Mouse (Mus musculus): ENCODE results near the gene St7. TPM values are rescaled to one million over a fixed set of nuclear protein-coding genes. Genes with fewer than 3 reads are reported as not detected.

St7 gene
- total RNA-seq, 2 experiments from 2014 or later: 58.9 to 68.2 TPM

DNA sequence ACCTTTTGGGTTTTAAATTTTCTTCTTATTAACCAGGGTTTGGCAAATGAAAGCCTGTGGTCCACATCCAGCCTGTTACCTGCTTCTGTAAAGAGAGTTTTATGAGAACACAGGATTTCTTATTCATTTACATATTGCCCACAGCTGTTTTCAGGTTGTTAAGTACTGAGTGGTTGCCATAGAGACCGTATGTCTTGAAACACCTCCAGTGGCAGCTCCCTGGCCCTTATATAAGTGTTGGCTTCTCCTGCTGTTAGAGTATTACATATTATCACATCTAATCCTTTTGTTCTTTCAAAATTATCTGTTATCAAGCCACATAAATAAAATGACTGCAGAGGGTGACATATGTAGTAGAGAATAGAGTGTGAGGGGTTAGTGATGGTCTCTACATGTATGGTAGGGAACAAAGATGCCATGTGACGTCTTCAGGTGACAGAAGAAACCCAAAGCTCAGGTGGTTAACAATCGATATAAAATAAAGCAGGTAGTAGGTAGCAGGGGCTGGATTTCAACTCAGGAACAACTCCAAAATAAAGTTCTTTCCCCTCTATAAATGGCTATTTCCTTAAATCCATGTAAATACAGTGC lies 183.4 kb downstream of the St7 start:
- DNase-seq: no peak
- intact Hi-C loops (cut with DNase I): no loop called here

DNA sequence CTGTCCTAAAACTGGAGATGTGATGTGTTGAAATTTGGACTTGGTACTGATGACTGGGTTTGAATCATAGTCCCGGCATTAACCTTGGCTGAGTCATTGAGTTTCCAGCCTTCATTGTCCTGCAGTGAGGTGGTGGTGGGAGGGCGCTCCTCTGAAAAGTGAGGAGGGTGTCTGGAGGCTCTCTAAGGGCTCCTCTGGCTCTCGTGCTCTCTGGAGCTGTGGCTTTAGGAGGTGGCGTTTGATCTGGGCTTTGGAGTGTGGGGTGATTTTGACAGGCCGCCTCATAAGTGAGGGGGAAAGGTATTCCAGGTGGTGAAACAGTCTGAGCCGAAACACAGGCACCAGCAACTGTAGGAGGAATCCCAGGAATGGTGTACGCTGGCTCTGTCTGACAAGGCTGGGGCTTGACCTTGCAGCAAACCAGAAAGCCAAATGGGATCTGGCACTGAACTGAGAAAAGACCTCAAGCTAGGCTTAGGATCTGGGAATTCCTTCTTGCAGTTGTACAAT lies 184.0 kb downstream of the St7 start:
- intact Hi-C loops (cut with DNase I): no loop called here
- no peak for DNase-seq

DNA sequence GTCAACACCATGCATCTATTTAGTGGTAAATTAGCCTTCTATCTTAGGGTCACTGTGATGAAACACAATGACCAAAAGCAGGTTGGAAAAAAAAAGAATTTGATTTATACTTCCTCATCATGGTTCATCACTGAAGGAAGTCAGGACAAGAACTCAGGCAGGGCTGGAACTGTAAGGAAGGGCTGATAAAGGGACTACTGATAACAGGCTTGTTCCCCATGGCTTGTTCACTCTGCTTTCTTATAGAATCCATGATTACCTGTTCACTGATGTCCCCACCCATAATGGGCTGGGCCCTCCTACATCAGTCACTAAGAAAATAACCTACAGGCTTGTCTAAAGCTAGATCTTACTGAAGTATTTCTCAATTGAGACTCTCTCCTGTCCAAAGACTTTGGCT lies 190.2 kb downstream of the St7 start:
- intact Hi-C loops (cut with DNase I): no loop called here
- no peak for DNase-seq

DNA sequence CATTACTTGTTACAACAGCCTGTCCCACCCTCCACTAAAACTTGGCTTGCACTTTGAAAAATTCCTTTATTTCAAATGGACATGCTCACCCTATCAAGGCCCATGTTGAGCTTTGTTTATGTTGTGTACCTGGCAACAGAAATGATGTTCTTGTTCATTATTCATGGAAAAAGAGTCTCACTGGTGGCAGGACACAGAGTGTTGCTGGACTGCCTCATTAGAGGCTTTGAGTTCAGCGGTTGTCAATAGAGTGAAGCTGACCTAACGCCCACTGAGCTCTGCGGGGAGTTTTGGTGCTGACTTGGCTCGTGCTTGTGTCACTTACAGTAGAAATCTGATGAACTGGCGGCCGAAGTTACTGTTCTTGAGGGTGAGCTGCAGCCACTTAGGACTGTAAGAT lies 195.0 kb downstream of the St7 start:
- no peak for DNase-seq
- intact Hi-C loops (cut with DNase I): no loop called here

DNA sequence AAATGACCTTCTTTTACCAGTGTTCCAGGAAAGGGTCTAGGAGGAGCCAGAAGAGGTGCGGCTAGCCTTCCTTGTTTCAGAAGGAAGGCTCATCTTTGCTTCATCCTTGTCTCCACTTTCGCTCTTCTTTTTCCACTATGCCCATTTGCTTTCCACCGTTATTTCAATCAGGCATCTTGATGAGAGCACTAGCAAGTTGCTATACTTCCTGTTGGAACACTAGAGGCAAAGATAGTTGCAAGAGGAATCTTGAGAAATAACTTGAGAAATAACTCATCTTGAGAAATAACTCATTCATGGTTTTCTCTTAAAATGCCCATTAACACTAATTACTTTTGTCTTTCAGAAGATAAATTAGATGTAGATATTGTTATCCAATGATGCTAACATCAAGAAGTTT lies 202.8 kb downstream of the St7 start:
- DNase-seq: no peak
- intact Hi-C loops (cut with DNase I): no loop called here

DNA sequence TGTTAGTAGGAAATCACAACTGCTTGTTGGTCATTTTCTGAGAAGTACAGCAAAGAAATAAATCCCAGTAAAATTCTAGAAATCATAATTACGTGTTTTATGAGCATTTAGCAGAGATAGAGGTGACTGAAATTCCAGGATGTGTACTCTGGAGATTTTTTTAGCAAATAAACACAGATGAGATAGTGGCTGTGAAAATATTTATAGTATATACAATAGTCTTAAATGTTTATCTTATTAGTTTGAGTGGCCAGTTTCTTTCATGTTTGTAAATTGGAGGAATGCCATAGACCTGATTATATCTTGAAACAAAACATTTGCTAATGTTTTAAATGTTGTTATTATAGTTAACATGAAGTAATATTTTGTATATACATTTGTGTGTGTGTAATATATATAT lies 205.8 kb downstream of the St7 start:
- no peak for DNase-seq
- intact Hi-C loops (cut with DNase I): no loop called here

DNA sequence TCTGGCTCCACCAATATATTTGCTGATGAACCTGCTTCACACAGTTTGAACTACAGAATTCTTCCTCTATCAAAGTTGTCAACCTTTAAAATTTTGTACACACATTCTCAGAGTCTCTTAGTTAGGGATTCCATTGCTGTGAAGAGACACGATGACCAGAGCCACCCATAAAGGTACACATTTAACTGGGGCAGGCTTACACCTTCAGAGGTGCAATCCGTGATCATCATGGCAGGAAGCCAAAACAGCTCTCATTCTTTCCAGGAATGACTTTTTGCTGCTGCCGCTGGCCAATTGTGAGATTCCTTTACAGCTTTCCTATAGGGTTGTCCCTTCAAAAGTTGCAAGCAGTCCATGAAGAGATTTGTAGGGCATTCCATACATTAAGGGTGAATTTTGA lies 210.6 kb downstream of the St7 start:
- no peak for DNase-seq
- intact Hi-C loops (cut with DNase I): no loop called here

DNA sequence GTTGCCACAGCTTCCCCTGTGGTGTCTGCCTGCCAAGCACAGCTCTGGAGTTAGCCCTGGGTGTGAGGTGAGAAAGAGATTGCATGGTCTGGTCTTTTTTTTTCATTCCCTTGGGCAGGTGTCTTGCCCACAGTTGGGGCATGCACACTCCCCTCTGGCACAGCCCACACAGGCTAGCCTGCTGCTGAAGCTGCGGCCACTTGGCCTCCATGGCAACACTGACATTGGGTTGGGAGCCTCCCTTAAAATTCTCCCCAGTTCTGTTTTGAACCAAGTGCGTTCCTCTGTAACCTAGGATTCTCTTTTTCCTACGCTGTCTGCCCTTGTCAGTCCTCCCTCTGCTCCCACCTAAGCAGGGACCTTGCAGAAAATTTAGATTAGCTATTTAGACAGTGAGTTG lies 213.0 kb downstream of the St7 start:
- intact Hi-C loops (cut with DNase I): no loop called here

DNA sequence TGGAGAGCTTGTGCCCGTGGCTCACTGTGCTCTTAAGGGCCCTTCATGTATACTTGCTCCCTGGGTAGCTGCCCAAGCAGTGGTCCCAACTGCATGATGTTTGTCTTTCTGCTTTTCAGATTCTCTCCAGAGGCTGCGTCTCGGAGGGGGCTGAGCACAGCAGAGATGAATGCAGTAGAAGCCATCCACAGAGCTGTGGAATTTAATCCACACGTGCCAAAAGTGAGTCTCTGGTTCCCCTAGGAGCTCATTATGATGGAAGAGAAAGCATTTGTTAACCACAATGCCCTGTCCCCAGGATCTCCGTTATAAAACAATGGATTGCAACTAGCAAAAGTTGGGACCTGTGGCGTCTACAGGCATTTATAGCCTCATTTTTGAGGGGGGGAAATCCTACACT lies 213.6 kb downstream of the St7 start:
- intact Hi-C loops (cut with DNase I): no loop called here
- DNase-seq: no peak

More for the DNA sequence above, 213.0 kb downstream of the St7 start:
- no peak for DNase-seq

DNA sequence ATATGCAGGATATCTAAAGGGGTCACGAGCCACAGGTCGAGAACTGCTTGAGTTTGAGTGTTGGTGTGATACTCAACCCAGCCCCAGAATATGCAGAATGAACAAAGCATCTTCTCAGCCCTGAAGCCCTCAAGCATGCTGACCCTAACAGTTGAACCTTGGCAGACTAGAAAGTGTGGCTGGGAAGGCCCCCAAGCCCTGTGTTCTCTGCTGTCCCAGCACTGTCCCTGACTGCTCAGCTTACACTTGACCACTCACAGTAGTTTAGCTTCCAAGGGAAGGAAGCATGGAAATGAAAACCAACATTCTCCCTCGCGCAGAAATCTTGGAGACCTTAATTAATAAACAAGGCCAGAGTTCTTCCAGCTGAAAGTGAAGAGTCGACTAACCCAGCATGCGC lies 219.6 kb downstream of the St7 start:
- intact Hi-C loops (cut with DNase I): no loop called here
- no peak for DNase-seq

DNA sequence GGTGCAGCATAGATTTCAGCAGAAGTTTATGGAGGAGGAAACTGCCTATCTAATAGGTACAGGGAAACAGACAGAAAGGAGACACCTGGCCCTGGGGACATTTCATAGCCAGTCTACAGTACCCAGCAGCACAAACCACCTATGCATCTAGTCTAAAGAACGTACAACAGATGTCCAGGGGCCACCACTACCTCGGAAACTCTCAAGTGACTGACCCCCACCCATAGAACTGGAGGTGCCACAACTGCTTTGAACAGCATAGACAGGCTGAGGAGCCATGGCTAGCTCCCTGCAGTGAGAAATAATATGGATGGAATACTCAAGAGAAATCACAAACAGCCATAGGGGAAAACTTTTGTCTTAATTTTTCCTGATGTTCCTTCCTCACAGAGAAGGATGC lies 220.1 kb downstream of the St7 start:
- intact Hi-C loops (cut with DNase I): no loop called here
- no peak for DNase-seq

DNA sequence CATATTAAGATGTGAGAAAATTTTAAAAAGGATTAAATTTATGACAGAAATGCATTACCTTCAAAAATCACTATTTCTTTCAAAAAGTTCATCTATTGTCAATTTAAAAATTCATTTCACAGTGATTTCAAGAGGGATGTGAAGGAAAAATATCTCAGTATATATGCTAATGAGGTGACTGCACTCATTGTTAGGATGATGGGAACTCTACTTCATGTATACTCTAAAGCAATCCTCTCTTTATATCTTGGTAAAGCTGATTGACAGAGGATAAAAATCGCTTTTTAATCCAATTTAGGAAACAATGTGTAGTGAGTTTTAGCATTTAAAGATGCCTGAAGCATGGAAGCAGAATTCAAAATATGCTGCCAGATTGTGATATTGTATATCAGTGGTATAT lies 220.6 kb downstream of the St7 start:
- intact Hi-C loops (cut with DNase I): no loop called here

DNA sequence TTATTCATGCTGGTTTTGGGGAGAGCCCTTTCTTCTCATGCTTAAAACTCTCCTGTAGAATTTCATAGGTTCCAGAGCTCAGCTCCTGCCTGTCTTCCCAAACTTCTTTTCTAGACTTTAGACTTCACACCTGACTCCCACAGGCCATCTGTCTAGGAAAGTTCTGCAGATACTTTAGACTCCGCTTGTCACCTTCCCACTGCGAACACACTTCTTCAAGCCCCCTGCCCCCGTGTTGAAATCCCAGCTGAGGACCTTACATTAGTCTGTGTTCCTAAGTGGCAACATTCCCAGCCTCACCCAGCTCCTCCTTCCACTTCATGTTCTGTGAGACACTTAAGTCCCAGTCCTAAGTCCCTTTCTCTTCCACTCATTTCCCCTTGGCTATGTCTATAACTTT lies 221.6 kb downstream of the St7 start:
- intact Hi-C loops (cut with DNase I): no loop called here
- DNase-seq: no peak

More for the DNA sequence above, 220.6 kb downstream of the St7 start:
- no peak for DNase-seq

DNA sequence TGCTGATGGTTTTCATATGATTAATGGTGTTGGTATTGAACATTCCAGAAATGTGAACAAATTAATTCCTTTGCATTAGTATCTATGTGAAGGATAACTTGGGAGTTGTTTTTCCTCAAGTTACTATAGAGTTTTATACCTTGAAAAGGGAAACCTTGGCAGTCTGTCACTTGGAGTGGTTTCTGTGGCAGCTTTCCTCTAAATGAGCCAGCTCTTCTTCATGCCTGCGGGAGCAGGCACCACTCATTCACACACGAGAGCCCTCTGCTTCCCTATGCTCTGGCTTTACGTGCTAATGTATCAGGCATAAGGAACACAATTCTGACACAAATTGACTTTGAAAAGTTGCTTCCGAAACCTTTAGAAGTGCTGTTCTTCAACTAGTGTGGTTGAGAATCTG lies 224.5 kb downstream of the St7 start:
- DNase-seq: no peak
- intact Hi-C loops (cut with DNase I): no loop called here

DNA sequence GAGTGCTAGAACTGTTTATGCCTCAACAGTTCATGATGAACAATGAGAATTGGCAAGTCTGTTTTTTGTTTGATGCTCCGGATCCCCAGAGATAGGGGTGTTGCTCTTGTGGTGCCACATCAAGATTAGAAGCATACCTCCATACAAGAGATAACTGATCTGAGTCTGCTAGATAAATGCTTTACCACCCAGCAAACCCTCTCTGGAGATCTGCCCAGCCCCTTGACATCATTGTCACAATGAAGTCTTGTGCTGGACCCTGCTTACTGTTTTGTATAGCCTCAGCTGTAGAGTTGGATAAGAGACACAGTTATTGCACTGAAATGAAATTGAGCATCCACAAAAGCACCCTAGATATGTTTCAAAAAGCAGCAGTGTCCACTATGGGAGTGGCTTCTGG lies 229.4 kb downstream of the St7 start:
- DNase-seq: no peak
- intact Hi-C loops (cut with DNase I): no loop called here

DNA sequence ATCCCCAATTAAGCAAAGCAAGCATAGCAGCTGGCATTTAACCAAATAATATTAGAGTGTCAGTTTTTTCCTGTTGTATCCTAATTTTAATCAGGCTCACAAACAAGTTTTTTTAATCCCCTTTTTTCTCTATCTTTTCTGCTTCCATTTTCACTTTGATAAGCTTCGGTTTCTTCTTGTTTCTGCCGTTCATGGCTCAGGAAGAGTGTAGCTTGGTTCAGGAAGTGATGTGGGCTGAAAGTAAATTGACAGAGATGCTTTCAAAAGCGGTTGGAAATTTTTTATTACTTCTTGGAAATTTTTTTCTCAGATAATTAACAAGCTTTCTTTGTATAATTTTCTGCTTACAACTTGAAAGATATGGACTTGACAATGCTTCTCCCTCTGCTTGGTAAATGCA lies 230.2 kb downstream of the St7 start:
- DNase-seq: no peak
- intact Hi-C loops (cut with DNase I): no loop called here

DNA sequence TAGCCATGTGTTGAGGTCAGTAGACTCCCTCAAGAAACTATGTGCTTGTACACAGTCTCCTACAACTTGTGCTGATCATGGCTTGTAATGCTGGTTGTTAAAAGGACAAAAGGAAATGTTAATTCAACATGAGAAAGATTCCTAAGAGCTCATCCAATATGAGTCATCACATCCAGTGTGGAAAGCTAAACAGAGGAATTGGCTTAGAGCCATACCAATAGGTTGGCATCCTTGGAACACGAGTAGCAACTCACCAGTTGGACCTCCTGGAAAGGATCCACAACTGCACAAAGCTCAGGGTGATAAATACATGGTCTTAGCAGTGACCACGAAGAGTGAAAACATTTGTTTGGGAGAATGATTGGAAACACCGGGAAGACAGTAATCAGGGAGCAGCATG lies 230.6 kb downstream of the St7 start:
- intact Hi-C loops (cut with DNase I): no loop called here
- DNase-seq: no peak

DNA sequence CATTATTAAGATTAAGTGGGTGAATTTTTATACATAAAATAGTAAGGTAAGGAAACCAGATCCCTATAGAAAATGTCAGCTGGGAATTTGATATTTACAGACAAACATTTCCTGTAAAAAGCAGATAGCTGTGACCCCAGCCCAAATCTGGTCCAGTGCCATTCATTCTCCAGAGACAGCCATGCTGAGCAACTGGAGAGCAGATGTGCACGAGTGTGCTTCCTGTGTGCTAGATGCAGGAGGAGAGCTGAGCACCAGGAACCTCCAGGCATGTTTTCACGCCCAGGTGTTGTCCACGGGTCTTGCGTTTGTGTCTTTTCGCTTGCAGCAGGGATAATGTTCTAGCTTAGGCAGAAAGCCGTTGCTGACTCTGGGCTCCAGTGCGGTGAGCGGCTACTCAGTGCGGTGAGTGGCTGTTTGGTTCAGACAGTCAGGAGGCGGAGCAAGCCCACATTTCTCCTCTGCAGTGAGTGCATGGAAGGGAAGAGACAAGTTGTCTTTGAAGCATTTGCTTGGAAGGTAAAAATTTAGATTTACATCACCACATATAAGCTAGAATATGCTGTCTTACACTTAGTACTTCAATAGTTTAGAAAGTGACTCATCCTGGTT lies 231.3 kb downstream of the St7 start:
- intact Hi-C loops (cut with DNase I): no loop called here
- DNase-seq: no peak

DNA sequence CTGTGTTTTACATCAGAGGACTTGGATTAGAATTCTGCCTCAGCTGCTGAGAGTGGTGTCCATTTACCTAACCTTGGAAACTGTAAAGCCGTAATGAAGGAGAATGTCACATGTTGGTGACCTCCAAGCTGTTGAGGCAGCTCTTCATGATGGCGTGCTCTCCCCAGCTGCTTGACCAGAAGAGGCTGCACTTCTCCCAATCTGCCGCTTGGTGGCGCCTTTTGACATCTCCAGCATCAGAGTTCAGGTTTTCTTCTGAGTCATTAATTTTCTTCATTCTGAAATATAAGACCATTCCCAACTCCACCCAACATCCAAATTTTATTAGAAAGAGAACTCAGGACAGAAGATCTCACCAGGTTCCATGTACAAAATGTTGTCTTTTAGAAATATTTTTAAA lies 232.5 kb downstream of the St7 start:
- intact Hi-C loops (cut with DNase I): no loop called here
- peak; percentile 27 for DNase-seq

DNA sequence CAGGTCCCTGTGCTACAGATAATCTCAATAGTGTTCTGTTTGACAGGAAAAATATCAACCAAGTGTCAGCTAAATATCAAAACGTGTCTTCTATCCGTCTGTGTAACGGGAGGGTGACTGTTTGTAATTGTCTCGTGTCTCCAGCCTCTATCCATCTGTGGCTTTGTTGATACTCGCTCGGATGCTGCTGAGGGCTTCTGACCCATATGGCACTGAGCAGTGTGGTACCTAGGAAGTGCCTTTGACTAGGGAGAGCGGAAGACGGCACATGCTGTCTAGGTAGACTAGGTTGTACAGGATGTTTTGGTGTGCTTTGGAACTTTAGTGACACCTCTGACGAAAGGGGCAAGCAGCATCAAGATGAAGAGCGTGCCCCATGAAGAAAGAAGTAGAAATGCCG lies 235.0 kb downstream of the St7 start:
- DNase-seq: no peak
- intact Hi-C loops (cut with DNase I): no loop called here

DNA sequence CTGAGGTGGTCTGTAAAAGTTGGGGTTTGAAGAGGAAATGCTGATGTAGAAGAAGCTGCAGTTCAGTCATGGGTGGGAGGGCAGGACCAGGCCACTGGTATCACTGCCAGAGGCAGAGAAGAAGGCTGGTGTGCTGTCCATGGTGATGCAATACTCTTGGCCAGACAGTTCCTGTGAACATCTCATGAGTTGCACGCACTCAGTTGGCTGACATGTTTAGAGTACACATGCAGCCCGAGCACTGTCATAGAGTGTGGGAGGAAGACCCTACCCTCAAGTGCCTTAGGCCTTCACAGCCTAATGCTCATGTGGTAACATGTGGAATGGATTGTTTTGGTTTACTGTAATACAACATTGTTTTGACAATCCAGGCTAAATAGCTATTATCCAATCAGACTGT lies 238.5 kb downstream of the St7 start:
- no peak for DNase-seq
- intact Hi-C loops (cut with DNase I): no loop called here

DNA sequence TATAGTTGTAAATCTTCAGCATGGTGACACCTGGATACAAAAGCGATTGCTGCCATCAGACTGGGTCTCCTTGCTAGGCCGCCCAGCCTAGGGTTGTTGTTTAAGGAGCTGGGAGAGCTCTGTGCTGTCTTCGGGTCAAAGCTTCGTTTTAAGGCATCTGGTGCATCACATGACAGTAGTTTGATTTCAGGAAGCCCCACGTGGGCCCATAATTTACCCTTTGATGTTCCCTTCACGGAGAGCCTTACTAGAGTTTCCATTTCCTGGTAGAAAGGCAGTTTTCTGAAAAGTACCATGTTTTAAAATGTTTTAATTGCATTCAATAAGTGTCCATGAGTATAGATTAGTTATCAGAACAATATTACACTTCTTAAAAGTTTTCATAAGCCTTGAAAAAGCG lies 239.1 kb downstream of the St7 start:
- DNase-seq: no peak
- intact Hi-C loops (cut with DNase I): no loop called here

DNA sequence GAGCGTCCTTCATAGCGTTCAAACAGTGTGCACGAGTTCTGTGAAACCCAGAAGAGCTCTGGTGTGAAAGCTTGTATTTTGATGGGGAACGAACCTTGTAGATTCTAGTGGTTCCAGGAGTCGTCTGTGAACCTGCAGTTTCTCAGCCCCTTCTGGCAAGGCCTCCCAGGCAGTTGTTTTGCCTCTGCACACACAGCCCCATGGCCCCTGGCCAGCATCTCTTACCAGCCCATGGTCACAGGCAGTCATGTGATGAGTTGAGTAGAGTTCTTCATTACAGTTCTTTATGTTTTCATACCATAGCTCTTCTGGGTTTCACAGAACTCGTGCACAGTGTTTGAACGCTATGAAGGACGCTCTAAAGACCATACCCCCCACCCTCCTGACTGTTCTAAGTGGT lies 240.1 kb downstream of the St7 start:
- DNase-seq: no peak

More for the DNA sequence above, 240.1 kb downstream of the St7 start:
- intact Hi-C loops (cut with DNase I): no loop called here

All from left cerebral cortex, postnatal 4 days (tissue).